Mouse (Mus musculus) frontal cortex, adult 2 months (tissue): ENCODE measurements around the gene Gas2l1. TPM values are rescaled to one million over a fixed set of nuclear protein-coding genes. Genes with fewer than 3 reads are reported as not detected.
"Not testable (repeated sequence)": the region's sequence is repeated elsewhere in the genome, so short reads cannot be mapped to it uniquely, and the experiment has no call there.

Source experiments
- DNase-seq, 2 experiments: peaks; one replicate each; pipeline ENCODE4 v3.0.0; 2022; ENCODE audit warnings: low spot score in 1 of 2; ENCODE audit errors: extremely low spot score in 1 of 2
- polyA plus RNA-seq: library from polyadenylated mRNA; depleted of rRNA; stranded (reverse); fragments of >200 nt; gene quantifications from 2 replicates; pipeline ENCODE4 v1.2.3, GENCODE M21; 2012; rRNA removed

The Gas2l1 gene
- polyA plus RNA-seq, result 89.1 and 98.7 TPM in 2 replicates

DNA sequence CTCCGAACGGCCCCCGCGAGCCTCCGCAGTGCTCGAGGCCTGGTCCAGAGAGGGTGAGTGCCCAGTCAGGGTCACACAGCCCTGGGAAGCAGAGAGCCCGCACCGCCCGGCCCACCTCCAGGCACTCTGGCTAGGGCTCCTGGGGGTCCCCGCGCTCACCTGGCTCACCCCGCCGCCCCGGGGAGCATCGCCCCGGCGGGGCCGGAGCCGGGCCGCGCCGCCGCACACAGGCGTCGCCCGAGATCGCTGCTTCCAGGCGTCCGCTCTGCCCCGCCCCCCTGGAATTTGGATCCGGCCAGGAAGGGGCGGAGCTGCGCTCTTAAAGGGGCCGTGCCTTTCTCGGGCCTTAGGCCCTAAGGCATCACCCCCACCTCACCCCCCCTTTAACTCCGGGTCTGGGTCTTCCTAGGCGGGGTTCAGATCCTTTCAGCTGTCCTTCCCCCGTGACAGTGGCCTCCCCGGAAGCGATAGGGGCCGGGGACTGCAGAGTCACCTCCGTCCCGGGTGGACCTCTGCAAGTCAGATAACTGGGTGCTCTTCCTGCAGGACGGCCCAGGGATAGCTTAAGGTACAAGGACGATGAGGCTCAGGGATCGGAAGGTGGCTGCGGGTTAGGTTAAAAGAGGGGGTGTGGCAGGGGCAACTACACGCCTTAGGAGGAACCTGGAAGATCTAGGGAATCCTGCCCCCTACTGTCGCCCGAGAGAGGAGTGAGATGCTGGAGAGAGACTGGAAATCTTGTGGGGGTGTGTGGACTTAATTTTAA, at the start of gene Gas2l1:
Gene Gas2l1, minus strand, starts transcription at position 272 of the 766 bp plus-strand sequence.
- peak in 1 of 2 experiments; percentile 91 for DNase-seq

- DNase-seq, result no peak
Observed at GRCm38 (mm10) chr11:5113645-5114044, 48.5 kb upstream of the Gas2l1 start.

DNA sequence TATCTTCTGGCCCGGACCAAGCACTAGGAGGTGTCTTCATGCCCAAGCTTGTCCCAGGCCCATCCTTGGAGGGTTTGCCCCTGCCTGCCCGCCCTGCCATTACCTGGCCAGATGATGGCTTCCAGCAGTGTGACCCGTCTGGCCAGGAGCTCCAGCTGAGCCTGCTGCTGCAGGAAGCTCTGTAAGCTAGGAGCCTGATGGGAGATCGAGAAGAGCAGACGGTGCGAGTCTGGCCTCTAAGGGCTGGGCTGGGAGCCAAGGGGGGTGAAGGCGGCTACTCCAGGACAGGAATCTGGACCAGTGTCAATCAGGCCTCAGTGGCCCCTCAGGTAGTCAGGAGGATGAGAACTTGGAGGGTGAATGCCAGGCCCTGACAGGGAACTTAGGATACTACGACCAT, 44.3 kb upstream of the Gas2l1 start:
- DNase-seq, result no peak

DNA sequence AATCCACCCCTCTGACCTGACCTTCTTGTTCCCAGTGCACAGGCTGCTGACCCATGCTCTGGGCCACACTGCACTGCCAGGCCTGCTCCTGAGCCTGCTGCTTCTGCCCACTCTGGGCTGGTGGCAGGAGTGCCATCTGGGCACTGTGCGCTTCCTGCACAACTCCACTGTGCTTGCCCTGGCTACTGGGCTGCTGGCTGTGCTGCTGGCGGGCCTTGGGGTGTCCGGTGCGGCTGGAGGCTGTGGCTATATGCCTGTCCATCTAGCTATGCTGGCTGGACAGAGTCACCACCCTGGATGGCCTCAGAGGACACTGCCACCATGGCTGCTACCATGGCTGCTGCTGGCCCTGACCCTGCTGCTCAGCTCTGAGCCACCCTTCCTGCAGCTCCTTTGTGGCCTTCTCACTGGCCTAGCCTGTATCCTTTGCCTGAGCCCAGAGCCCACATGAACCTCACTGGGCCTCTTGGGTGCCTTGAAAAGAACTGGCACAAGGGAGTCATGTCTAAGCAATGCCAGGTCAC, 38.9 kb upstream of the Gas2l1 start:
- DNase-seq, result no peak

GRCm38 (mm10) chr11:5102384-5102783, 37.3 kb upstream of the Gas2l1 start:
- DNase-seq, result no peak

DNA sequence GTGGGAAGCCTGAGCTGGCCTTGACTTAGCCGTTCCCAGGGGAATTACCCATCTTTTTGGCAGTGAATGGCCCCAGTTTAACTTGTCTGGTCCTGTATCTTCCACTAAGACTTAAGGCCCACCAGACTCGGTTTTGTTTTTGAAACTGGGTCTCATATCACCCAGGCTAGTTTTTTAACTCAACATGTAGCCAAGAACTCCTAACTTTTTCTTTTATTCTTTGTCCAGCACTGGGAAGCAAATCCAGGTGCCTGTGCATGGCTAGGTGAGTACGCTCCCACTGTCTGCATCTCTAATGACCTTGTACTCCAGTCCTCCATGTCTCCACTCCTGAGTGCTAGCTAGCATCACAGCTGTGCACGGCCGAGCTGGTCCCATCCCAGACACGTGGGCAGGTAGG, 36.5 kb upstream of the Gas2l1 start:
- DNase-seq, result no peak

- no peak for DNase-seq
Observed at GRCm38 (mm10) chr11:5100801-5101200, 35.7 kb upstream of the Gas2l1 start.

- DNase-seq, result no peak
Observed at GRCm38 (mm10) chr11:5100283-5100682, 35.2 kb upstream of the Gas2l1 start.

DNA sequence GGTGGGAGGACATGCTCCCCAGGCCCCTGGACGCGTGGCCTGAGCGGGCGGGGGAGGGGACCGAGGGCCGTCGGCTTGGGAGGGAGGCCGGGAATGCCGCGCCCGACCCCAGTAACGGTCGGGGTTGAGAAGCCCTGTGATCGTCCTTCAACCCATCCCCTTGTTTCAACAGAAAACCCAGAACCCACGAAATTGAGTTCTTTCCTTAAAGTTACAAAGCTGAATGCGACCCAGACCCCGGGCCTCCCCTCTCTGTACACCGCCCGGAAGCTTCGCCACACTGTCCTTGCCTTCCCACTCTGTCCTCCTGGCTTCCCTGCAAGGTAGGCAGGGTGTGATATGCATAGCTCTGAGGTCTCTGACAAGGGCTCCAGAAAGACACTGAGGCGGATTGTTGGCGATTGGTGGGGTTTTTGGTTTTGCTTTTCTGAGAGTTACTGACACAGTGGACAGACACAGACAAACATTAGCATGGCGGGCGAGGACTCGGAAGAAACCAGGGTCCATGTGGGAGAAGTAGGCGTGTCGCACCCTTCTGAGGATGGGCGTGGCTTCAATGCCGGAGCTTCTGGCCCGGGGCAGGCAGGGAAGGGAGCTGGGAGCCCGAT, 34.6 kb upstream of the Gas2l1 start:
- DNase-seq, result peak; percentile 55 to 84

GRCm38 (mm10) chr11:5098736-5099542, 33.8 kb upstream of the Gas2l1 start, which contains the start of the genes Rhbdd3 and Ewsr1:
Gene Rhbdd3 (plus strand): TSS chr11:5098926.
Gene Ewsr1 (minus strand): TSS chr11:5099266.
- DNase-seq, result peak; percentile 88 to 98

GRCm38 (mm10) chr11:5098035-5098735, 33.1 kb upstream of the Gas2l1 start:
- peak; percentile 48 to 75 for DNase-seq

GRCm38 (mm10) chr11:5096480-5097020, 31.4 kb upstream of the Gas2l1 start:
- DNase-seq, result no peak

- DNase-seq, result no peak
Observed at GRCm38 (mm10) chr11:5095877-5096276, 30.8 kb upstream of the Gas2l1 start.

DNA sequence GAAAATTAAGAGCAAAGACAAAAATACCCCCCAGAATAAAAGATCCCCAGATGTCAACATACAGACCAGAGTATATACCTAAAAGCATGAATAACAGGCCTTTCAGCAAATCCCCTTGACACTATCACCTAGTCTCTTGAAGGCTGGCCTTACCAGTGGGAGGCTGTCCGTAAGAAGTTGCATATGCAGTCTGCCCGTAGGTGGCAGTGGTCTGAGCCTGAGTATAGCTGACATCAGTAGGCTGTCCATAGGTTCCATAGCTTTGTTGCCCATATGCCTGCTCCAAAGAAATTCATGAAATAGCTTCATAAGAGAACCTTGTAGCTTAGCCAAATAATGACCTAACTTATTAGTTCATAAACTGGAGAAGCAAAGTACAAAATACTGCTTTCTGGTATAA, 26.6 kb upstream of the Gas2l1 start:
- DNase-seq, result no peak

DNA sequence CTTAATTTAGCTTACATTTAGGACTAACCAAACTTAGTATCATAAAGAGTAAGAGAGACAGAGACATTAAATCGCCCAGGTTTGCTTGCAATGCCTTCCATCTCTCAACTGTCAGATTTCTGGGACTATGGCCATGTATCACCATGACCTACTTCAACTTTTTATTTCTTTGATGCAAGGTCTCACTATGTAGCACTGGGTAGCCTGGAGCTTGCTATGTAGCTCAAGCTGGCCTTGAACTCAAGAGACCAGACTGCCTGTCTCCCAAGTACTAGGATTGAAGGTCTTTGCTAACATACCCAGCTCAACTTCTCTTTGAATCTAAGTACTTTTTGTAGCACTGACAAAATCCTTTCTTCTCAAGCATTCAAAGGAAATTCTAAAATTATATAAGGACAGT, 24.0 kb upstream of the Gas2l1 start:
- DNase-seq, result no peak

- DNase-seq, result not testable (repeated sequence)
Observed at GRCm38 (mm10) chr11:5076843-5077242, 11.7 kb upstream of the Gas2l1 start.

GRCm38 (mm10) chr11:5075760-5076159, 10.6 kb upstream of the Gas2l1 start:
- DNase-seq, result no peak

DNA sequence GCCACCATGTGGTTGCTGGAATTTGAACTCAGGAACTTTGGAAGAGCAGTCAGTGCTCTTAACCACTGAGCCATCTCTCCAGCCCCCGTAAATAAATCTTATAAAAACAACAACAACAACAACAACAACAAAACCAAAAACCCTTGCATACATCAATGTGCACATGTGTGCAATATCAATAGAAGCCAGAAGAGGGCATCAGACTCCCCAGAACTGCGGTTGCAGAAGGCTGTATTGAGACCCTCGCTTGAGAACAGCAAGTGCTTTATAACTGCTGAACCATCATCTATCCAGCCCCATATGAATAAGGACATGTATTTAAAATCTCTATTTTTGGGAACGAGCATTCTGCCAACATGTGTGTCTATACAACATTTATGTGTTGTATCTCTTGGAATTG, 9.8 kb upstream of the Gas2l1 start:
- DNase-seq, result peak in 1 of 2 experiments; percentile 48

- no peak for DNase-seq
Observed at GRCm38 (mm10) chr11:5068126-5068971, 3.2 kb upstream of the Gas2l1 start.
